Mouse (Mus musculus) spleen, postnatal 4 days (tissue): Measurements from ENCODE around the gene Chrng.

Experiments used
- DNase-seq, 2 experiments: peaks; one replicate each; pipeline ENCODE4 v3.0.0; 2022; ENCODE audit warnings: low spot score in 2 of 2

Gene Chrng

DNA sequence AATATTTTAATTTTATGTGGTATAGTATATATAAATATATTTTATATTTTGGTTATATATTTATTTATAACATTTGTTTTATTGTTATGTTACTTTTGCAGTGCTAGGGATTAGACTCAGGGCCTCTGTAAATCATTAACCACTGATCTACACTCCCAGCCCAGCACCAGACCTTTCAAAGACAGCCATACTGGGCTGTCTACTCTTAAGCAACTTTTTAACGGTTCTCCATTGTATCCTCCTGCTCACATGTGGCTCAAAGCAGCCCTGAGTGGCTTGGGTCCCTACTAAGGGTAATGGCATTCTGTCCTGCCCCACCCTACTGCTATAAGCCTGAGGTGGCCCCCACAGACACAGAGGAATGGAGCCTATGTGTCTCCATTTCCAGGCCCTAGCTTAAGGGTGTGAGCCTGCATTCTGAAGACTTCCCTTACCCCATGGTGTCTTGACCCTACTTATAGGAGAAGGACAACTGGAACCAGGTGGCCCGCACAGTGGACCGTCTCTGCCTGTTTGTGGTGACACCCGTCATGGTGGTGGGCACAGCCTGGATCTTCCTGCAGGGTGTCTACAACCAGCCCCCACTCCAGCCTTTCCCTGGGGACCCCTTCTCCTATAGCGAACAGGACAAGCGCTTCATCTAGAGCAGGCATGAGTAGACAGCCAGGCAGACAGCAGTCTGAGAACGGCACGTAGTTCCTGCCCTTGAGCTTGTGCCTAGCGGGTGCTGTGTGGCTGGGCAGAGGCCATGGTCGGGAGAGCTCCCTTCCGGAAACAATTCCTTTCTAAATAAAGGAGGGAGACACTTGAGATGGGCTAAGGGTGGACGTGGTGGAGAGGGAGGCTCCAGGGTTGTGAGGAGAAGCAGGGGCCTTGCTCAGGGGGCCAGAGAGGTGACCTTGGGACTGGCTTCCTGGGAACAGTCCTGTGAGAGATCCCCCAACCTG, 6.1 kb upstream of the Chrng start:
- DNase-seq: no peak

DNA sequence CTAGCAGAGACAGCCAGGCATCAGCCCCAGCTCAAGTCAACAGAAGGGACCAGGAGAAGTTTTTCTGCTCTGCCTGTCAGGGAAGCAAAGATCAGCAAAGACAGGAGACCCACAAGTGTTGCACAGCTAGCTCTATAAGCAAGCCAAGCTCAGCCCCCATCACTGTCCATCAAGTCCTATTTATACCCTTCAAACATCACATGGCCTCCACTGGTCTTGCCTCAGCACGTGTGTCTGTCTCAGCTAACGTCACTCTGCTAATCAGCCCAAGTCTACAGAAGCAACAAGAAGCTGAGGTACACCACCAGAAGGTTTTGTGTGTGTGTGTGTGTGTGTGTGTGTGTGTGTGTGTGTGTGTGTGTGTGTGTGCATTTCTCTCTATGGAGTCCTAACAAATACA, 3.6 kb upstream of the Chrng start:
- DNase-seq: no peak

DNA sequence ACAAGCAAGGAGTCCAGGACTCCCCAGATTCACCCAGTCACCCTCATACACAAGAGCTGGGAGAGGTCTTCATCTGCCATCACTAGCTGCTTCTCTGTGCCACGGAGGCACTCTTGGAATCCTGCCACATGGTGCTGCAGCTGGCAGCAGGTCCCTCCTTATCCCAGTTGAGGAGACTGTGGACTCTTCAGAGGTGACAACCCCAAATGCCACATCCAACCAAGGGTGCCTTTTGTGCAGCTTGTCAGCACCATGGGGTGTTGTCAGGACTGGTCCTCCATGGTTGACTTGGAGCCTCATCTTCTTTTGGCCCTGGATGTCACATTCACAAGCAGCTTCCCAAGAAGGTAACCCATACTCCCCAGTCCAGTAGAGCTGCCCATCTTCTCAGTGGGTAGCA, 2.6 kb upstream of the Chrng start:
- no peak for DNase-seq

DNA sequence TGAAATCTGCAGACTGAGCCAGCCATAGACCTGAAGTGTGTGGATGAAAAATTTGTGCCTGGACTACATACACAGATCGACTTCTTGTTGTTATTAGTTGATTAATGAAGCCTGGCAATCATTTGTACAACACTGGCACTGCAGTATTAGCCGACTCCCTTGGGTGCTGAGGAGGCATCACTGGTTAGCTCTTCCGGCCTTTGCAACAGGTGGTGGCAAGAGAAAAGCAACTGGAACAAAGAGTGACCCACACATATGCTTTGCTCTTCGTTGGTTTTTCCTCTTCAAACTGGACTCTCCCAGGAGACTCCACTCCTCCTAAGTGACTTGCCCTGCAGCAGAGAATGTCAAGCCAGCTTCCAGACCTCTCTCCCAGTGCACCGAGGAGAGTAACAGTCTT, 678 bp upstream of the Chrng start:
- no peak for DNase-seq

DNA sequence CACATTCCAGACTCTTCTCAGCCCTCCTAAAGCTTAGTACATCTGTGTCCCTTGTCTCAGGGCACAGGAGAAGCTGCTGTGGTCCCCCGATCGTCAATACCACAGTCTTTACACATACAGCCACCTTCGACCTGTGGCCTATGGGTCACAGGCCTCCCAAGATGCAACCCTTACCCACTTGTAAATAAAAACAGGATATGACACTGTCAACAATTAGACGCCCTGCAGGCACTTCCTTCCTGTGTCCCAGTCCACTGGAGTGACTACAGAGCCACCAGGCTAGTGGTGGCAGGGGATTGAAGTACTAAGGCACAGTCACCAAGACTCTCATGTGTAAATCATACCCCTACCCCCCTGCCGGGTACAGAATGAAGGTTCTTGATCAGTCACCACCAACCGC, 581 bp downstream of the Chrng start:
- no peak for DNase-seq

DNA sequence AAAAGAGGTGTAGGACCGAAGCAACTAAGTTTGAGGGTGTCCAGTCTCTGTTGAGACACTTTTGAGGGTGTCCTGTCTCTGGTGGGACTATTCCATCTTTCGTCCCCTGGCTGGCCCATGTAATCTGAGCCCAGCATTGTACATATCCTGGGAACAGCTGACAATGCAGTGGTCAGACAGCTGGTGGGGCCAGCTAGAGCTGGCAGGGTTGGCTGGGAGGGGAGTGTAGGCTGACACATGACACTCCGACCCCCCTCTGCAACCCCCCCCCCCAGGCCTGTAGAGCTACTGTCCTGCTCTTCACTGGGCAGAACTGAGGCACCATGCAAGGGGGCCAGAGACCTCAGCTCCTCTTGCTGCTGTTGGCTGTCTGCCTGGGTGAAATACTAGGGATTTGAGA, 1.0 kb downstream of the Chrng start:
- DNase-seq: no peak

DNA sequence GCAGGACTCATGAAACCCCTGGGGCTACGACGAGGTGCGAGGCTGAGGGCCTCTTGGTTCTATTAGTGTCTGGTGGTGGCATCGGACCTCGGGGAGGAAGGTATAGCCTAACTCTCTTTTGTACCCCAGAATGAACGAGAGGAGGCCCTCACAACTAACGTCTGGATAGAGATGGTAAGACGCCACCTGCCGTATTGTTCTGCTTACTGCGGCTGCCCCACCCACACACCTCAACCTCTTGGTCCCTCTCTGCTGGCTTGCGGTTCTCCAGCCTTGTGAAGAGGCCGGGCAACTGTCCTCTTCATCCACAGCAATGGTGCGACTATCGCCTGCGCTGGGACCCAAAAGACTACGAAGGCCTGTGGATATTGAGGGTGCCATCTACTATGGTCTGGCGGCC, 1.9 kb downstream of the Chrng start:
- DNase-seq: no peak

DNA sequence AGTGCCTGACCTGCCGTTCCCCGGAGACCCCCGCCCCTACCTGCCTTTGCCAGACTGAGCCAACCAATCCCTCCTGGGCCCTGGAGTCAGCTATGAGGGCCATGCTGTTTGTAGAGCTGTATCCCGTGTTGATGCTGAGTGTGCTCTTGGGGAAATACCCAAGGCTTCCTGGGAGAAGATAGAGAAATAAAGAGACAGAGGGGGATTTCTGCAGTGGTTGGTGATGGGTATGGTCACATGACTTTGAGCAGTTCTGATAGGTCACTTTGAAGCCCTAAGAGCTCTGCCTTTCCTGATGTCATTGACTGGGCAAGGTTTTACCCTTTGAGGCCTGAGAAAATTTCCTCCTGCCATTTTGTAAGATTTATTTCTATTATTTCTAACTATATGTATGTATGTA, 7.0 kb downstream of the Chrng start:
- no peak for DNase-seq

DNA sequence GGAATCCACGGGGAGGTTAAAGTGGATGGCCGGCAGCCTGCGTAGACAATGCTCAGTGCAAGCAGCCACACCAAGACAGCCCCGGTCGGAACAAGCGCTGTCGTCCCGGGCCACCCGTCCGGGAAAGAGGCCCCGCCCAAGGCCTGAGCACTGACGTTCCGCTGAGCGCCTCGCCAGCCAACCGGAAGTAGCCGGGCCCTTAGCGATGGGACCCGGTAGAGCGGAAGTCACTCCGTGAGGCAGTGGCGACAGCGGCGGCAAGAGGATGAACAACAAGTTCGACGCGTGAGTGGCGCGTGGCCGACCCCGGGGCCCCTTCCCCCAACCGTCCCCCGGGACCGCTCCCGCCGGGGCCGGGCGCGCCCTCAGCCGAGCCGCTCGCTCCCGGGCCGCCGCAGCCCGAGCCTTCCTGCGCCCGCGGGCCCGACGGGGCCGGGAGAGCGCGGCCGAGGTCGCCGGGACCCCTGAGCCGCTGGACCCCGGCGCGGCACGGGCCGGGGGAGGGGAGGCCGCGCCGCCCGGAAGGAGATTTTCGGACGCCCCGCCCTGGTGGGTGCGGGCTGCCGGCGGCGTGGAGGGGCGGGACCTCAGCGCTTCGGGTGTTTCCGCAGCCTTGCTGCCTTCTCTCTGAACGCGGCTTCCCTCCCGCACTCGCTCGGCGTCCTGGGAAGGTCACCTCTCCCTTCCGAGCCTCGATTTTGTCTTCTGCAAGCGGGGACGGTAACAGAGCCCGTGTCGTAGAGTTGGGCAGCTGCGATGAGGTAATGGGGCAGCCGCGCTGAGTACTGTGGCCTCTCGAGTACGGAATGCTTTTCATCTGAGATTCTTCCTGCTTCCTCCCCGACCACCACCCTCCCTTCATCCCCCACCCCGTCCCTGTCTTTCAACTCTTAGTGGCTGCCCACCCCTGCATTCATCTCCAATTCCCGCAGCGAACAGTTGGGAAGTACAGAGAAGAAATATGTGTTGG, 9.6 kb downstream of the Chrng start, which contains the start of gene Eif4e2:
Eif4e2 (plus strand) TSS at position 180 of the 970 bp plus-strand sequence.
- DNase-seq: peak; percentile 93 to 96

DNA sequence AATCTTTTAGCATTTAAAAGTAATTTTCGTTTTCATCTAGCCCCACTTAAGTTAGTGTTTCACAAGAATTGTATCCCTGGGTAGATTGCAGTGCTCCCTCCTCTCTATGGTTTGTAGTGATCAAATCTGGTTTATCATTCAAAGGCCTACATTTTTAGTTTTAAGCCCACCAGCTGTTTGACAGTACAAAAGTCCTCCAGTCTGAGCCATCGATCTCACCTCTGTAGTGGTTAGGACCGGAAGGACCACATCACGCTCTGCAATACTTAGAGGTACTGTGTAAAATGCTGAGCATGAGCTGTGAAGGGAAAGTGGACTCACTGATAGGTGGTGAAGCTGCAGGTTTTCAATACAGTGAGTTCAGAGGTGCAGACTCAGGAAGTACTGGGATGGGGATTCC, 10.3 kb downstream of the Chrng start:
- DNase-seq: no peak

DNA sequence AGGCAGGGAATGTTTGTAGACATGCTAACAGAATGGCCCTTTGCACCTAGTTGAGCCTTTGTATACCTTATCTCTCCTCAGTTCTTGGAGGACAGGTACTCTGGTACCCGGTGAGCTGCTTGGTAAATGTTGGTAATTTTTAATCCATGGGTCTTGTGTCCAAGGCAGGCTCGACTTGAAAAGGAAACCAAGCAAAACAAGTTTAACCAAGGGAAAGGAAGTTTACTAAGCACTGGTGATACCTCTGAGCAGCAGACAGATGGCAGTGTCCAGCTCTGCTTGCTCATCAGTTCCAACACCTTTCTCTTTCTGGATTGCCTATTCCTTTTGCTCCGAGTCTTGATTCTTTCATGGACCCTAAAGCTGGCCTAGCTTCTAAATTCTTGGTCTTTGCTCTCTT, 13.5 kb downstream of the Chrng start:
- DNase-seq: no peak

DNA sequence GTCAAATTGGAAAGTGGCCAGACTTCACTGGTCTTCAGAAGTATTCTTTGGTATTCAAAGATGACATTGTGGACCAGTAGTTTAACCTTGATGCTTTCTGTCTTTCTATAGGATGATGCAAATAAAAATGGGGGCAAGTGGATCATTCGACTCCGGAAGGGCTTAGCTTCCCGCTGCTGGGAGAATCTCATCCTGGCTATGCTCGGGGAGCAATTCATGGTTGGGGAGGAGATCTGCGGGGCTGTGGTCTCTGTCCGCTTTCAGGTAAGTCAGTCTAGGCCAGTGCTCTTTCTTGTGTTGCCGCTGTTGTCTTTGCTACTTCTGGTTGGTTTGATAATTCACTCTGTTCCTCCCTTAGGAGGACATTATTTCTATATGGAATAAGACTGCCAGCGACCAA, 21.3 kb downstream of the Chrng start:
- DNase-seq: no peak

DNA sequence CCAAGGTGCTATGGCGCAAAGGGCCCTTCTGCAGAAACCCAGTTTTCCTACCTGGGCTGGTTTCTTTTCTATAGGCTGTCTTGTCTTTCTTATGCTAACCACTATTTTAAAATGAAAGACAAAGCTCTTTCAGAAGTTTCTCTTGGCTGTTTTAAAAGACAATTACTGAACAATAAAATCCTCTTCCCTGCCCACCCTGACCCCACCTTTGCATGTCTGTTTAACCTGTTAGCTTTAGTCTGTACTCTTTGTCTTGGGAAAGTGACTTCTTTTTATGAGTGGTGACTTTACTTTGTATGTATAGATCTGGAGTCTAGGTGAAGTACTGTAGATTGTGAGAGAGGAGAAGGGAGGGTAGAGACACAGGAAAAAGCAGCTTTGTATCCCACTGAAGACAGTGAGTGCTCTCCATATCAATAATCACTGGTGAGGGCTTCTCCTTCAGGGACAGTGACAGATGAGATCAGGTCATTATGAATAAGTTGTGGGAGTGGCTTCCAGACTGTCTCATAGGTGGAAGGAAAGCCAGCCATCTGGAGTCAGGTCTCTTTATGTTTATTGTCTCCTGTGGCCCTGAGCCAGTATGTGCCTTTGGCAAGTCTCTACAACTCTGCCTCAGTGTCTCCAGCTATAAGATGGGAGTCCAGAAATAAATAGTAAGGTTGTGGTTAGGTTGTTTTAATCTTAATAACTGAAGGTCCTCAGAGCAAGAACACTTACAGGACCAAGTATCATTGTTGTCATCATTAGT, 22.1 kb downstream of the Chrng start:
- DNase-seq: no peak

DNA sequence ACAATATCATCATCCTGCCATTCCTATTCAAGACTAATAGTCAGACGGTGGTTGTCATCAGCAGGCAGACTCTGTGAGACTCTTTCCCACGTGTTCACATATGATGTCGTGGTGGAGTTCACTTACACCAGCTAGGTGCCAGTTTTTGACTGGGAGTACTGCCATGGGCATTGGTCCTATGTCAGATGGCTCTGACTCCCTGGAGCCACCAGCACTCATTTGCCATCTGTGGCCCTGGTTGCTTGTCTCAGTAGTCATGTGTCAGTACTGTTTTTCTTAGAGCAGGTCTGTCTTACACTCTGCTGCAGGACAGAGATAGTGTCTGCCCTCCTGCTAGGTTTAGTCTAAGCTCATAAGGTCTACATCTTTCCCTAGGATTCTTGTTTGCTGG, 22.7 kb downstream of the Chrng start:
- no peak for DNase-seq

DNA sequence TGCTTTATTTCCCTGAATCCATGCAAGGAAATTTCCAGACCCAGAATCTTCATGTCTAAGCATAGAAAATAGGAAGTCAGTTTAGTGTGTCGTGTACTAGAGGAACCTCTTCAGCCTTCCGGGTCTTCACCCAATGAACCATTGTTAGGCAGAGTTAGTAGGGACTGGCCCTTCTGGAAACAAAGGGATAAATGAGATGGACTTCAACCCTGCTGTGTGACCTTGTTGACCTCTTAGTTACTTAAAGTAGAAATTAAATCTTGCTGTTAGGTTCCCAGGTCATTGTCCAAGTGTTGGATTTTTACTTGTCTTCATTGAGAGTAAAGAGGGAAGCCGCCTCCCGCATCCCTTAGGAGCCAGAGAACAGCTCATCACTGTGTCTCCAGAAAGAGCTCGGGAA, 26.1 kb downstream of the Chrng start:
- DNase-seq: no peak

DNA sequence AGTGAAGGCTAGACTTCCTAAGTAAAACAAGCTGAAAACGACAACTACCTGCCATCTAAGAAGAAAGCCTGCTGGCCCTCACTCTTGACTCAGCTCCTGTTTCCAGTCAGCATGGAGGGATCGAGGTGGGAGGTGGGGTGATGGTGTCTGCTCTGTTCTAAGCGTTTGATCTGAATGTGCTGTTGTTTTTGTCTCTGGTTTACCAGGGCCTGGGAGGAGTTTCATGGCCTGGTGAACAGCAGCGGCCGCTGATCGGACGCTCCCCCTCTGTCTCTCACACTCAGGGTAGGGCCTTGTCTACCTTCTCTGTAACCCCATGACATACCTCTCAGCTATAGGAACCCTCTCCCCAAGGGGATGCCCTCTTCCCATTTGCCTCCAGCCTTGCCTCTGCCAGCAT, 27.7 kb downstream of the Chrng start:
- DNase-seq: no peak

DNA sequence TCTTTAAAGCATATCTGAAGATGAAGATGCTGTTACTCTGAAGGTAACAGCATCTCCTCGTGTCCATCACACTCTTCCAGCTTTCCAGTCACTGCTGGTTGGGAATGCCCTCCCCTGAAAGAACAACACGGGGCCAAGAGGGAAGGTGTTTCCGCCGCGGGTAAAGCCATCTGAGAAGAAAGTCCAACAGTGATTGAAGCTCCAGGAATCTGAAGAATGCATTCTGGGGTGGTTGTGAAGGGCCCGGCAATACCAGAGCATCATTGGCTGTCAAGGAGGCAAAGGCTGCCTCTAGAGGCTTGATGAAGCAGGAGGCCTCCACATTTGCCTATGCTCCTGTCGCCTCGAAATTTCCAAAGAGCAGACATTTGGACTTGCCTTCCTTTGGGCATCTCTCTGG, 34.6 kb downstream of the Chrng start:
- no peak for DNase-seq

DNA sequence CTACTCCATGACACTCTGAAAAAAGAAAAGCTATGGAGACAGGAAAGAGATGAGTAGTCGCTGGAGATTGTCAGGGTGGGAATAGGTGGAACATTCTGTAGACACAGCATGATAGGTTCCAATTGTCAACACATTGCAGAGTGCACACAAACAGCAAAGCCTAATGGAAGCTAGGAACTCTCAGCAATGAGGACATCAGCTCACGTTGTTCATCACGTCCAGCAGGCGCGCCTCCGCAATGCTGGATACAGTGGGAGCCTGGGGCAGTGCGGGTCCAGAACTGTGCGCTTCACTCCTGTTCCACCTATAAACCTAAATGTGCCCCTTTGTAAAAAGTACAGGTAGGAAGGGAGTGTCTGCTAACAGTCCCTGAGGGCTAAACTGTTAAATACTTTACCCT, 38.6 kb downstream of the Chrng start:
- DNase-seq: no peak

DNA sequence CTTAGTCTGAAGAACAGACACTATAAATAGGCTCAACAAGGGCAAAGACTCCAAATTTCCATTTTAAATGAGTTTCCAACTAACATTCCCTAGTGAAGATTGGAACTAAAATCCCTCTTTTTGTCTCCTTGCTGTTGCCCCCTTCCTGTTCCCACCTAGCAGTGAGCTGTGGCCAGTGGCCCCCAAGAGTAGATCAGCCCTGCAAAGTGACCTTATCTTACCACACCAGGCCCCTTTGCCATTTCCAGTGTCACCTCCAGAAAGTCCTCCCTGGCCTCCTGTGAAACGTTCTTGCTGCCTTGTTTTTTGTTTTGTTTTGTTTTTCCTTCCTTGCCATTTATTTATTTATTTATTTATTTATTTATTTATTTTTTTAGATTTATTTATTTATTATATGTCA, 41.0 kb downstream of the Chrng start:
- DNase-seq: no peak

DNA sequence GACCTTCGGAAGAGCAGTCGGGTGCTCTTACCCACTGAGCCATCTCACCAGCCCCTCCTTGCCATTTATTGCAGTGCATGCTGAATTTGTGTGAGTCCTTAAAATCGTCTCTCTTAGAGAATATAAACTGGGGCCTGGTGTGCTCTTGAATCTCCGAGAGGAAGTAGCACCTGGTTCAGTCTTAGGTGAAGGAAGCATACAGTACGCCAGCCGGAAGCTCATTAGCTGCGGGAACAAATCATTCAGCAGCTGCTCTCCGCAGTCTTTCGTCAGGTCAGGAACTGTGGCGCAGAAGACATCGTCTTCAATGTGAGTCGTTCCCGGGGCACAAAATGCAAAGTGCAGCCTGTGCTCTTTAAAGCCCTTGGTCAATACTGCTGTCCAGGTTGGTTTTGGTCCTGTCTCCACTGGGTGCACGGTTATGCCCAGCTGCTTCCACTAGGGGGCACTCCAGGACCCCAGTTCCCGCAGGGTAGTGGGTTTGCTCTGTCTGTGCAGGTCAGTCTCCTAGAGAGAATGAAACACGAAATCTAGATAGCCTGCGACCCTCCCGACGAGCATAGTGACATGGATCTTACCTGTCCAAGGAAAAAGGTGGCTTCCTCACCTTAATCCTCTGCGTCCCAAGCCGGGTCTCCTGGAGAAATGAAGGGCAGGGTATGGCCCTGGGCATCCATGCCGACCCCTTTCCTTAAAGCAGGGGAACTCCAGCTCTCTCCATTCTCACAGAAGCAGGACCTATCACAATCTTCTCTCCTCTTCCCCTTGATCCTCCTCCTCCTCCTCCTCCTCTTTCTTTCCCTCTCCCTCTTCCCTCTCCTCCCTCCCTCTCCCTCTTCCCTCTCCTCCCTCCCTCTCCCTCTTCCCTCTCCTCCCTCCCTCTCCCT, 41.7 kb downstream of the Chrng start:
- peak; percentile 69 to 91 for DNase-seq

DNA sequence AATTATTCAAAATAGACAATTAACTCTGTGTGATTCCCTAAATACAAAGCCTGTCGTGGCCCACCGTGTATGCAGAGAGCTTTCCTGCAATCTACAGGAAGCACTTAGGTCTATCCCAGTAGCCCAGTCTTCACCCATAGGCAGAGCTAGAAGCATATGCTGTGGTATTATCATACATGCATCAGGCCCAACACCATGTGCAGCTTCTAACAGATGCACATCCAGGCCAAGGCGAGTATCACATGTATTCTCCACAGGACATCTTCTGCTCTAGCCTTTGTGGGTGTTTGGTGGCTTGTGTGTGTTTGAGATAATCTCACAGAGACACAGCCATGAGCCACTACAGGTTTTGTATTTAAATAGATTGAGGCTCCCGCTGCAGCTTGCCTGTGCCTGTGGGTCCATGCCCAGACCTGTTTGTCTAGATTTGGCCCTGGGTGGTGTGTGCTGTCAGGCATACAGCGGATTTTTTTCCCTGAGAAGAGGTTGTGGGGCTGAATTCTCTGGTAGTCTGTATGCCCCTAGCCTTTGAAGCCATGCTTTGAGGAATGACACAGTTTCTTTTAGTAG, 47.7 kb downstream of the Chrng start:
- DNase-seq: no peak
